Mouse (Mus musculus) cerebellum, adult 11 months (tissue): ENCODE data around the gene Foxr1.
A peak's percentile ranks its signal among the peaks of the same experiment; 100 is the strongest.
"Not testable (repeated sequence)": the region's sequence is repeated elsewhere in the genome, so short reads cannot be mapped to it uniquely, and the experiment has no call there.

ENCODE experiments used
- DNase-seq: peaks from one replicate; pipeline ENCODE4 v3.0.0; 2022

The Foxr1 gene

DNA sequence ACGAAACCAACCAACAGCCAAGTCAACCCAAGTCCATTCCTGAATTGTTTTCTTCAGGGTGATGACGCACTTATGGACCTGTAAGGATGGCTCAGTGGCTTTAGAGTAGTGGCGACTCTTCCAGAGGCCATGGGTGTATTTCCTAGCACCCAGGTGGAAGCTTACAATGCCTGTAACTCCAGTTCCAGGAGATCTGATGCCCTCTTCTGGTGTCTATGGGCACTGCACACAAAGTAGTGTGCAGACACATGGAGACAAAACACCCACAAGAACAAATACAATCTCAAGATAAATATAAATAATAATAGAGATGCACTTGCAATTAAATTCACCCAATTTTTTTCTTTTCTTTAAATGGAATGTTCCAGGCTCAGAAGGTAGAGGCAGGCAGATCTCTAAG is 35.0 kb upstream of the Foxr1 start:
- DNase-seq: no peak

DNA sequence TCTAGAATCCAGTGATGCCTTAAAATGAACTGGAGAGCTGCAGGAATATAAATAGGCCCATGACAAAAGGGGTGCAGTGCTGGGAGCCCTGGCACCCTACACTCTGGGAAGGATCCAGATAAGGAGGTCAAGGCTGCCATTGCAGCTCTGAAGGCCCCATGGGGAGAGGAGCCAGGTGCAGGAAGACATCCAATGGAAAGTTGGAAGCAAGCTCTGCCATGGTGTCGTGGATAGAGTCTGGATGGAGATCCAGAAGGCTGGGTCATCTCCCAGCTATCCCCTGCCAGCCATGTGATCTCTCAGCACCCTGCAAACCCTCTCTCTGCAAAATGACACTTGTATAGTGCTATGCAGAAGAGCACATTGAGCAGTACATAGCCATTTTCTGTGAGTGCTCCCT is 33.4 kb upstream of the Foxr1 start:
- no peak for DNase-seq

- DNase-seq: no peak
Observed at GRCm38 (mm10) chr9:44473184-44473583, 32.2 kb upstream of the Foxr1 start.

DNA sequence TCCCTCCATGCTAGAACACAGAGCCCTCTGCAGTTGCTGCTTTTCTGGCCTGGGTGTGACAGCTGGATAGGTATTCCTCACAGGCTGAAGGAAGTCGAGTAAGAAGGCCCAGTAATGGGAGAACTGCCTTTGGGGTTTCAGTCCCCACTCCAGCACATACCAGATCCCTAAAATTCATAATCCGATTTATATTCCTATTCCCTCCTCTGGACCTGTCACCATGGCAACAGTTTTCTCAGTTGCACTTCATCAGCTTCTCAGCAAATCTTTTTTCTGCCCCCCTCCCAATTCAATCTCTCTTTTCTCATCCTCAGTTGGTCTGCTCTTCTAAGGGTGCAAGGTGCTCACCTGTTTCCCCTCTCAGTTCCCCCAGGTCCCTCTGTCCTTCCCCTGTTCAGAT is 27.9 kb upstream of the Foxr1 start:
- no peak for DNase-seq

DNA sequence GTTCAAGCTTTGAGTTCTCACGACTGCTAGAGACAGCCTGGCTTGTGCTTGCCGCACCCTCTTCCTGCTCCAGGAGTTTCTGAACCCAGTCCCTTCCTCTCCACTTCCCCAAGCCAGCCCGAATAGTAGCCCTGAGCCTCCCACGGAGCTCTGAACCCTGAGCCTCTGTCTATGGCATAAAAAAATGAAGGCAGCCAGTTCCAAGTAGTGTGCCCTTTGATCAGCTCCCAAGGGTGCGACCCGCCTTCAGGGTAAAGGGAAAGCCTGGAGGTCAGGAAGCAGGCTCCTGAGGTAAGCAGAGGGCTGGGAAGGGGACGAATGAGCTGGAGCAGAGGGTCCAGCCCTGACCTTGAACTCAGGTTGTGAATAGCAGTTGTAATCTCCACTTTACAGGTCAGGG is 27.3 kb upstream of the Foxr1 start:
- DNase-seq: no peak

- no peak for DNase-seq
Observed at GRCm38 (mm10) chr9:44461950-44462349, 21.0 kb upstream of the Foxr1 start.

DNA sequence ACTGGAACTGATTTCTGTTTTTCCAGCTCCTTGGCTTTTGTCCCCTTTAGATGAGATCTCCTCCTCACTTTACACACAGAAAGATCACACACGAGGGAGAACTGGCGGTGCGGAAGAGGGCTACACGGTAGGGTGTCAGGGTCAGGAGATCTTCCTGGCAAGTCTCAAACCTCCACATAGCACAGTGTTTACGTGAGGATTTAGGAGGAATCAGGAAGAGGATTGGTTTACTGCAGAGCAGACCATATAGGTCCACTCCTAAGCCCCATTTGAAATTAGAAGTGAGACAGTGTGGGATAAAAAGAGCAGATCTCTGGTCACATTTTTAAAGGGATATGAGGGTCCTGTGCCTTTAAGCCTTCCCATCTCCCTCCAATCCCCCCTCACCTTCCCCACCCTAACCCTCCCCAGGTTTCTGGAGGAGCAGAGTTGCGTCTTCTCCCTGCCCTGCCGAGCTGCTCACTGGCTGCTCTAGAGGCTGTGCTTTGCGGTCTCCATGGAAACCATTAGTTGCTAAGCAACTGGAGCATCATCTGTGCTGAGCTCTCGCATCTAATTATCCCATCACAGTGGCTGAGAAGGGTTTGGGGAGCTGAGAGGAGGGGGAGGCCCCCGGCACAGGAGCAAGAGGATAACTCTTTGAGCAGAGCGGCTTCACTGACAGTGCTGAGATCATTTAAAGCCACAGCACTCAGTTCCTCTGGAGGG is 16.3 kb upstream of the Foxr1 start:
- DNase-seq: peak; percentile 21

DNA sequence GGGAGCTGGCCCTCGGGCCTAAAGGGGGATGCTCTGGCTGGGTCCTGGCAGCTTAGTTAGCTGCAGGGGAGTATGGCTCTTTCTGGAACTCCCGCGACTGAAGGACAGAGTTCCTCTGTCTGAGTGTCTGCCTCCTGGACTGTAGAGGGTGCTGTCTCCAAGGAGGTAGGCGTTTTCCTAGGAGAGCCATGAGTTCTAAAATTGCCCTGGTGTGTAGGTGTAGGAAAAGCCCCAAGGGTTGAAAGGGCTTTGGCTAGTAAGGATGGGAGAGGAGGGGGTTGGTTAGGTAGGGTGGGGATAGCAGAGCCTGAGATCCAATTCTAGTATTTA is 13.9 kb upstream of the Foxr1 start, which contains the start of gene Upk2:
Gene Upk2, minus strand, starts transcription at position 86 of the 330 bp plus-strand sequence.
- no peak for DNase-seq

DNA sequence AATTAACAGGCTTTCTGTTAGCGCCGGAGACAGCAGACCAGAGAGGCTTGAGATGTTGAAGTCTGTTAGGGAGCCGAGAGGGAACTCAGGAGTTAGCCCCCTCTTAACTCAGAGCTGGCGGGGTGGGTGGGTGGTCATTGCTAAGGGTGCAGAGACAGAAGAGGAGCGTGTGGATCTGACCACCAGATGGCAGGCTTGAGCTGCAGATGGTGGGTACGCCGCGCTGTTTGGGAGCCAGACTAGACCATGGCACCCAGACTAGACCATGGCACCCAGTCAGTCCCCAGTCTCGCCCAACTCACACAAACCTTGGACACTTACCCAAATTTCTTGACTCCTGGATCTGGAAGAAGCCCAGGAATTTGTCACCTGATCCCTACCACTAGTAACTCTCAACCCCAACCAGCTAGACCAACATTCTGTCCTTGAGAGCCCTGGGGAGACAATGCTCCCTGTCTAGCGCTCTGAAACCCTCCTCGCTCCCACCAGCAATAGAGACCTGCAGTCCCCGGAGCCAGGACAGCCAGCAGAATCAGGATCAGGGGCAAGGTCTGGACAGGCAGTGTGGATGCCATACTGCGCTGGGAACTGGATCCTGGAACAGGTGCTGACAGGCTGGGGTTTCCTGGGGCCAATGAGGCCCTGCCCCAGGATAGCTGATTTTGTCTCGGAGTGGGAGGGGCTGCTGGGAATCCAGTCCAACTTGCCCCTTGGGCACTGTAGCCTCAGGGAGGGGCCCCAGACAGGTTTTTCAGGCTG is 13.4 kb upstream of the Foxr1 start:
- DNase-seq: peak; percentile 80

- no peak for DNase-seq
Observed at GRCm38 (mm10) chr9:44450387-44450786, 9.5 kb upstream of the Foxr1 start.

DNA sequence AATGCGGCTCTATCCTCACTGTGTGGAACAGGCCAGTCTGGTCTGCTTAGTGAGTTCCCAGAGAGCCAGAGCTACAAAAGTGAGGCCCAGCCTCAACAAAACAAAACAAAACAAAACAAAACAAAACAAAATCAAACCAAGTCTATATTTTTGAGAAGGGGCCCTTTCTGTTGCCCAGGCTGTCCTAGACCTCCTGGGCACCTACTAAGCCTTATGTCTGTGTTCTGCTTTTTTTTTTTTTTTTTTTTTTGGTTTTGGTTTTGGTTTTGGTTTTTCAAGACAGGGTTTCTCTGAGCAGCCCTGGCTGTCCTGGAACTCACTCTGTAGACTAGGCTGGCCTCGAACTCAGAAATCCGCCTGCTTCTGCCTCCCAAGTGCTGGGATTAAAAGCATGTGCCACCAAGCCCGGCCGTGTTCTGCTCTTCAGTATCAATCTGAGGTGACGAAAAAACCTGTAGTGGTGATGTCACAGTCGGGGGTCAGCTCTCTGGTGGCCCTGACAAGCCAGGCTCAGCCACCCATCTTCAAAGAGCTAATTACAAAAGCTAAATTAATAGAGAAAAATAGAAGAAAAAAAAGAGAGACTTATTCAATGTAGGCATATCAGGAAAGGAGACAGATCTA is 3.6 kb upstream of the Foxr1 start:
- DNase-seq: not testable (repeated sequence)

DNA sequence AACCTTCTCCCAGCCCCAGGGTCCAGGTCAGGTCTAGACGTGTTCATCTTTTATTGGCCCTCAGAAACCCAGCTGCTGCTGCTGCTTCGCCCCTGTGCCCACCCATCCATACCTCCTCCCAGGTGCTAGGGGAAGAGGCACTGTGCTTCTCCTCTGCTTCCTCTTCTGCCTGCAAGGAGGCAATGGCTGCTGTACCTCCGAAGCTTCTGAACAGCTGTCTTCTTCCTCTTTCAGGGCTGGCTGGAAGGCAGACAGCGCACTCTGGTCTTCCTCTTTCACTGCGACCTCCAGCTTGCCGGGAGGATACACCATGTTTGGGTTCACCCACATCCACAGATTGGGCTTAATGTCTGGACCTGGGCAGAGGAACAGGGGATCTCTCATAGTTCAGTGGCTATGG is 5.2 kb downstream of the Foxr1 start:
- DNase-seq: no peak

DNA sequence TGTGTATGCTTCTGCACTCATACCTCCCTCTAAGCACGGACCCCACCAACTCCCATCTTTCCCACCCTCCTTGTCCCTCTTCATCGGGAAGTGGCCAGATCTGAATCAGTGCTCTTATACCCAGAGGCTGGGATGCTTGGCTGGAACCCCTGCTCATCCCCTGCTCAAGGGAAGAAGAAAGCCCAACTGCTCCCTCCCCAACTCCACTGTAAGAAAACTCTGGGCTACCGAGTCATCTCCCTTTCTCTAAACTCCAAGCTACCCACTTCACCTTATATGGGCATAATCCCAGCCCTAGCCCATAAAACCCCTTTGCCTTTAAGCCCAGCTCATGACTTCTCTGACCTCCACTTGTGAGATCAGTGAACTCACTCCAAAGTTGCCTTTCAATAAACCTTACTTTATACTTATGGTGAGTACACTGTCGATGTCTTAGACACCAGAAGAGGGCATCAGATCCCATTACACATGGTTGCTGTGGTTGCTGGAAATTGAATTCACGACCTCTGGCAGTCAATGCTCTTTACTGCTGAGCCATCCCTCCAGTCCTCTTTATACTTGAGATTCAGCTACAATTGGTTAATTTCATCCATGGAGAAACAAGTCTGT is 8.3 kb downstream of the Foxr1 start:
- DNase-seq: no peak

- DNase-seq: no peak
Observed at GRCm38 (mm10) chr9:44423576-44423975, 17.4 kb downstream of the Foxr1 start.

GRCm38 (mm10) chr9:44420280-44420898 is 20.5 kb downstream of the Foxr1 start:
- DNase-seq: no peak

GRCm38 (mm10) chr9:44419730-44420129 is 21.2 kb downstream of the Foxr1 start:
- not testable (repeated sequence) for DNase-seq

- DNase-seq: no peak
Observed at GRCm38 (mm10) chr9:44418519-44419385, 22.2 kb downstream of the Foxr1 start, which contains the start of gene Ccdc84. Gene Ccdc84 (minus strand): TSS chr9:44418569.

DNA sequence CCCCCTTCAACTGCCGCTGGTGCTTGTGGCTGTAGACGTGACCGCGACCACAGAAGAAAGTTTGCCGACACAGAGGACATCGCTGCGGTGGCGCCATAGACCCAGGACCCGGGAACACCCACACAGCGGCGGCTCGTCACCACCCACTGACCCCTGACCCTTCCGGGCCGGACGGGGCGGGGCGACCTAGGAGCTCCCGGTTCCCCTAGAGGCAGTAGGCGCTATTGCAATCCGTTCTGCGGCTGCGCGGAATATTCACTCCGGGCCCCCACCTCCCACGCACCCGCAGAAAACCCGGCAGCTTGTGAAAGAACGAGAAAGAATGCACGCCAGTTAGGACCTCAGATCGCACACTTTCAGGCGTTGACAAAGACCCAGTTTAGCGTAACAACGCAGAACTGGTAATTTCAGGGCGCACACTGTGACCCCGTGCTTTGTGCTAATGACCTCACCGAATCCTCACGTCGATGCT is 23.0 kb downstream of the Foxr1 start:
- peak; percentile 94 for DNase-seq

- no peak for DNase-seq
Observed at GRCm38 (mm10) chr9:44417156-44417891, 23.6 kb downstream of the Foxr1 start.

DNA sequence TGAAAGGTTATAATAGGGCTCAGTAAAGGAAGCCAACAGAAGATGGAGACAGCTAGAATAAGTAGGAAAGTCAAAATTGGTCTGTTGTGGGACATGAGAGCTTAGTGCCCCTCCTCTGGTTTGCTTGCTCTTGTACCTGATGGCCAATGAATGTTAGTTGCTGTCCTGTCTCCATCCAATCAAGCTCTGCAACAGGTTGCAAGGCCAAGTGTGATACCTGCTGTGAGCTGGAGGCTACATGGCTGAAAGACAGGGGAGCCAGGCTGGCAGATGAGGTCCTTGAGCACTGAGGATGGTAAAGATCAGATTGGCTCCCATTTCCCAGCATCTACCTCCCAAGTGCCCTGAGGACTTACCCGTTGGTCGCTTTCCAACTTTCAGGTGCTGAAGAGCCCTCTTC is 28.2 kb downstream of the Foxr1 start:
- no peak for DNase-seq

GRCm38 (mm10) chr9:44412306-44412705 is 28.6 kb downstream of the Foxr1 start:
- no peak for DNase-seq
